Mouse (Mus musculus): ENCODE results near the gene Cd5l.

Cd5l gene

GRCm38 (mm10) chr3:87408171-87408570, 50.5 kb downstream of the Cd5l start:
- peak; percentile 63 for DNase-seq (ENCODE audit: low spot score)

- DNase-seq (ENCODE audit: low spot score), result no peak
These were observed 51.7 kb downstream of the Cd5l start for GRCm38 (mm10) chr3:87409196-87409935.

- no peak for DNase-seq (ENCODE audit: low spot score)
These were observed 52.9 kb downstream of the Cd5l start for GRCm38 (mm10) chr3:87410605-87411004.

- DNase-seq (ENCODE audit: low spot score), result peak; percentile 59
These were observed 53.5 kb downstream of the Cd5l start for GRCm38 (mm10) chr3:87411150-87411549.

GRCm38 (mm10) chr3:87420645-87421044, 63.0 kb downstream of the Cd5l start:
- DNase-seq (ENCODE audit: low spot score), result no peak

Data from embryo, embryonic 10.5 days (tissue).